Mouse (Mus musculus): ENCODE measurements around the gene Cldn14.

DNA sequence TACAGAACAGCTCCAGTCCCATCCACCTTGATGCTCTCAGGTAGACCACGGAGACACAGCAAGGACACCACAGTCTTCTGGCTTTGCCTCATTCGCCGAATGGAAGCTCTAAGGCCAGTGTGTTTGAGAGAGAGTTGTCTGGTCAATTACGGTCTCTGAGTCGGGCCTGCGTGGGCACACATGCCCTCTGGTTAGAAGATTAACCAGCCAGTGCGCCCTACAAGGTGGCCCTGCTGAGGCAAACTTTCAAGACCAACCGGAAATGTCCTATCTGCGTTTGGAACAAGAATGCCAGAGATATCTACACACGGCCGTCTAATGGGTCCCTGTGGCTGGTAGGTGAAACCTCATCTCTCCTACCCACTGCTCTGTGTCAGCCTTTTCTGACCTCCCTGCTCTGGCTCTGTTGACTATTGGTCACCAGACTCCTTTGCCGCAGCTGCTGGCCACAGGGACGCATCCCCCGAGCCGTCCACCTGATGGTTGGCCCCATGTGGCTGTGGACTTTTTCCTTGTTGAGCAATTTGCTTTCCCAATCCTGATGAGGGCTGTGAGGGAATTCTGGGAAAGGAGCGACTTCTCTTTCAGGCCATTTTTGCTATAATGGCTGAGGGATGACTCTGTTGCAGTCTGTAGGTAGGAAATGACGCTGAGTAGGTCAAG lies 79.1 kb downstream of the Cldn14 start:
- TF ChIP-seq CTCF (IDR thresholded peaks at IDR 0.05; ENCODE audit: low read depth, low read length), result no peak
- no peak for TF ChIP-seq POLR2AphosphoS5 (IDR thresholded peaks at IDR 0.05; ENCODE audit: insufficient replicate concordance, low read depth, low read length)

All from G1E (cell line).